Mouse (Mus musculus) regulatory T cell (primary cell): ENCODE results near the gene Tekt1.

Source experiments
- in situ Hi-C: fragments of 300-600 bp; cut with MboI, MseI; formaldehyde crosslinking; loops from one replicate; pipeline ENCODE4 v1.15.1; 2025; ENCODE audit warnings: high pct_unique_total_duplicates

The Tekt1 gene

GRCm38 (mm10) chr11:72389407-72390142, 27.3 kb upstream of the Tekt1 start:
- in situ Hi-C loops, result no loop called here

- in situ Hi-C loops, result no loop called here
These were observed 25.9 kb upstream of the Tekt1 start for GRCm38 (mm10) chr11:72388113-72388529.

DNA sequence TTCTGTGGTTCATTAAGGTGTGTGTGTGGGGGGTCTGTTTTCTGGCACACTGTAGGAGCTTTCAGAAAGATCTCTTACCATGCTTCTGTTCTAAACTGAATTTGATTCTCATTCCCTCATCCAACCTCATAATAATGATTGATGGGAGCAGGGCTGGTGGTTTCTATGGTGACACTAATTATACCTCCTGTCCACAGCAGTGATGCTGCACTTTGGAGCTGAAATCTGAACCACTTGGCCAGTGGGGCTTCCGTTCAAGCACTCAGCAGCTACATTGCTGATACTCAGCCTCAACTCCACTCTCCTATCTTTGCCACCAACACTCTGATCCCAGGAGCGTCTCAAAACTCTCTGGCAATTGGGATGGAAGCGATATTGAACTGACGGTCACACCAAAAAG, 17.1 kb upstream of the Tekt1 start:
- in situ Hi-C loops, result no loop called here

DNA sequence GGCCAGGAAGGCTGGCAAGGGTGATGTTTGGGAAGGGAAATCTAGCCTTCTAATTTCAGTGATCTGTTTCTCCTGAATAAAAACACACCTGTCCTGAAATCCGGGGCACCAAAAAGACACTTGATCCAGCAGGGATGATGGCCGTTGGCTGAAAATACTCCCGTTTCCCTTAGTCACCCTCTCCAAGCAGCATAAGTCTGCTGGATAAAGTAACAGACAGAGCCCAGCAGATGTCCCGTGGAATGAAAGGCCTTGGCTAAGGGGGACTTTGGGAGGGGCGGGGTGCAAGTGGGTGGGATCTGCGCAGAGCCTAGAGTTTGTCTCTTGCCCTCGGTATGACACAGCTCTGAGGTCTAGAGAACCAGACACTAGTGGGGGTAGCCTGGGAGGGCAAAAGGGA, 16.0 kb upstream of the Tekt1 start:
- in situ Hi-C loops, result no loop called here

DNA sequence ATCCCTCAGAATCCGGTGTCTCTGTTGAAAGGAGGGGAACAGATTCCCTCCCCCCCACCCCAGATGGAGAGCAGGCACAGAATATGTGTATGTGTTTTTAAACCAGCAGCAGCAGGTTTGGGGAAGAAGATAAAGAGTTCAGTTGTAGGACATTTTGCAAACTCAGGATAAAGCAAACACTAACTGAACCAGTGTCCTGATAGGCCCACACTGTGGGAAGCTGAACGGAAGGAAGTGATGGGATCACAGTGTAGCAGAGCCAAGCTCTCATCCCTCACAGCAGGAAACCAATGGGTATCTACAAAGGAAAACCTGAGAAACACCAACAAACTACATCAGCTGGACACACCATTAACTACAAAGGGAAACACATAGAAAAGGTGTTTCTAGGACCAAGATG, 14.3 kb upstream of the Tekt1 start:
- in situ Hi-C loops, result no loop called here

DNA sequence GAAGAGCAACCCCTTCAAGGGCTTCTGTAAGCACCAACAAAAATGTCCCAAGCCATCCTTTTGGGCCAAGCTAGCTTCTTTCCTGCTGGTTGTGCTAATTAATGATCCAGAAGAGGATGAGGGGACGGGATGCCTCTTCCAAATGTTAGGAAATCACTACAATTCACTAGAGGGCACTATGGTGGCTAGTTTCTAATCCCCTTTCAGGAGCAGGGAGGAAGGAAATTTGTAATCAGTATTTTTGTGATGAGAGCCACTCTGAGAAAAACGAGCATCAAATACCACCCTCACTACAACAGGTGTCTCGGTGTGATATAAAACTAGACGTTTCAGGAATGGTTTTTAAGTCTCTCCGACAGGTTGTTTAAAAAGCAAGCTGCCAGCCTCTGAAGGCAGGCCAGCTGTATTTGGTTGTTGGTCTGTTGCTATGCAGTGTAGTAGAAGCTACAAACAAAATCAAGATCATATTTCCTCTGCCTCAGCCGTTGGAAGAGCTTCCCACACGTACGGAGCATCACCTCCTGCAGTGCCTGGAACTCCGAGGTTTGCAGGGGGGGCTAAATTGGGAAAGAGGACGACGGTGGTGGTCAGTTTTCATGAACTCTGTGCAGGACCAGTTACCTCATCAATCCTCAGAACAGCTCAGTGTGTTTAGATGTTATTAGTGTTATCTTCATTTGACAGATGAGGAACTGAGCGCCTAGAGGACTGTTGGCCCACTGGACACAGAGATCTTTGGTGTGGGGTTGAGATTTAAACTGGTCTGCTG, 7.8 kb upstream of the Tekt1 start:
- in situ Hi-C loops, result no loop called here

DNA sequence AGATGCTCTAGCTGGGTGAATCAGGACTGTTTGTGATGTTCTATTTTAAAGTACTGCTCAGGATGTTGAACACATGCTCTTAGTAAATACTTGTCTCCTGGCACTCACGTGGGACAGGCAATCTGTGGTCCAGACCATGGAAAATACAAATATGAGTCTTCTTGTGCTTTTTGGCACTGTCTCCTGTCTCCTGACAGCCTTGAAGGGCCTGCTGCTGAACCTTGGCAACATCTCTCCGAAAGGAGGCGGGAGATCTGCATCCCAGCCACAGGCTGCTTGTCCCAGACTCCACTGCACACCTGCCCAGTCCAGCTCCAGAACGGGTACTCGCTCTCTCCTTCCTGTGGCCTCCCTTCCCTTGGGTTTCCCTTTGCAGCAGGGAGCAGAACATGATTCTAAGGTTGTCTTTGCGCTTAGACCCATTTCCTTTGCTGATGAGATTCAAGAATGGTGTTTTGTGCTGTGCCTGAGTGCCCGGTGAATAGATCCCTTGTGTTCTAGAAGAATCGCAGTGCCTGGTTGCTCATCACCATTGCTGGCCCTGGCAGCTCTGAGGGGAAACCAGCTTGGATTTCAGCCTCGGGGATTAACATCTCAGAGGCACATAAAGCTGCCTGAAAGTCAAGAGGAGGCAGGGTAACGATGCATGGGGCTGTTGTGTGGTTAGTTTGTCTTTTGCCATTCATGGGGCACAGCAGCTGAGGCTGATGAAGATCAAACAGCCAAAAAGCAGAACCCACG, 5.9 kb upstream of the Tekt1 start:
- in situ Hi-C loops, result no loop called here

GRCm38 (mm10) chr11:72366126-72366525, 3.9 kb upstream of the Tekt1 start:
- in situ Hi-C loops, result no loop called here

GRCm38 (mm10) chr11:72364526-72364925, 2.3 kb upstream of the Tekt1 start:
- in situ Hi-C loops, result loop anchor here (5.0 kb wide), 1 partner anchor 58 kb away; no protein-coding TSS in a partner anchor

DNA sequence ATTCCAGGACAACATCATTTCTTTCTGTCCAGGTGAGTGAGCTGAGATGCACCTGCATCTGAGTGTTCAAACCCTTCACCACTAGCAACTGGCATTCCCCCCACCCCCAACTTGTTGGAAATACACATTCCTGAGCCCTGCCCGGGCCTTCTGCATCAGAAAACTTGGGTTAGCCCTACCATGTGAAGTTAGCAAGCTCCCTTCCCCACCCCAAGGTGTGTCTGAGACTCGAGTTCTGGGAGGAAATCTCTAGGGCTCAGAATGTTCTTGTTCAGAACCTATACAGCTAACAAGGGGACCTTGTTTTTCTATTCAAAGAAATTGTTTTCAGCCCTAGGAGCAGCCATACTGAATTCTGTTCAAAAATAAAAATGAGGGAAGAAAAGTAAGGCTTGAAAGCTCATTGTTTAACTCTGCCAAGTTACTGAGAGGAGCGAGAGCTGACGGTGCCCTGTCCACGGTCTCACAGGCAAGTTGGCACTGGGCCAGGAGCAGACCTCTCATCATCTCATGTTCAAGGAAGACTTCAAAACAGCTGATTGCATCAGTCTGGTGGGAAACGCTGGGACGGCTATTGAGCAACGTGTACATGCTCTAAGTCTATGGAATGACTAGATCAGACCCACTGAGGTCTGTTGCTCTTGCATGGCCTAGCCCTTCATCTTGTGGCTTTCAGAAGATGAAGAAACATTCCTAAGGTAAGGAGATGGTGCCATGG, 1.4 kb upstream of the Tekt1 start:
- in situ Hi-C loops, result loop anchor here (5.0 kb wide), 1 partner anchor 59 kb away; no protein-coding TSS in a partner anchor

- in situ Hi-C loops, result loop anchor here (5.0 kb wide), 1 partner anchor 61 kb away; no protein-coding TSS in a partner anchor
These were observed 576 bp downstream of the Tekt1 start for GRCm38 (mm10) chr11:72361385-72362346.

GRCm38 (mm10) chr11:72354971-72355728, 7.1 kb downstream of the Tekt1 start:
- in situ Hi-C loops, result no loop called here

DNA sequence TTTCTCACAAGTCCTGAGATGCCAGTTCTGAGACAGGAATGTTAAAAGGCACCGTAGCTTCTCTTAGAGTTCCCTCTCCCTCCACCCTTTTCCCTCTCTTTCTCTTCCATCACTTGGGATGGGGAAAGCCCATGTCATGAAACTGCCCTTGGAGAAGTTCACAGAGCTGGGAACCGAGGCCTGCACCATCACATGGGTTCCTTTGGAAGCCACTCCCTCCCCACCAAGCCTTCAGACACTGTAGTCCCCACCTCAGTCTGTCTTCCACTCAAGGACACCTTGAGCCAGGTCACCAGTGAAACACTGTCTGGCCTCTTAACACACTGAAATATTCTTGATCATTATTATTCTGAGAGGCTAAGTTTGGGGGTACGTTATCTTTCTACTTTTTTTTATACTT, 9.1 kb downstream of the Tekt1 start:
- in situ Hi-C loops, result no loop called here

- in situ Hi-C loops, result no loop called here
These were observed 10.0 kb downstream of the Tekt1 start for GRCm38 (mm10) chr11:72352272-72352671.

DNA sequence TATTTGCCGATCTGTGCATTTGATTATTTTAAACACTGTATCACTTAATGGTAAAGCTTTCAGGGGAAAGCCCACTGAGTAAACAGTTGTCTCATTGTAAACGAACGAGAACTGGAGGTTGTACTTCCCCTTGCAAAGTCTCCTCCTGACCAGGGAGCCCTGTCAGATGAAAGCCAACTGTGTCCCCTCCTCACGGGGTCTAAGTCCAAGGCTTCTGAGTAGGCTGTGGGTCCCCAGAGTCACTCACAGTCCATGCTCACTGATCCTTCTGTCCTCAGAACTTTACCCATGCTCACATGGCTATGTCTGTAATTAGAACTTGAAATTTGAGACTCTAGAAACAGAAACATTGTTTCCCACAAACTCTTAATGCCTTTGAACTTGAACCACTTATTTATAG, 12.6 kb downstream of the Tekt1 start:
- in situ Hi-C loops, result loop anchor here (5.0 kb wide), 1 partner anchor 102 kb away; no protein-coding TSS in a partner anchor

GRCm38 (mm10) chr11:72349016-72349415, 13.2 kb downstream of the Tekt1 start:
- in situ Hi-C loops, result loop anchor here (5.0 kb wide), 1 partner anchor 102 kb away; no protein-coding TSS in a partner anchor

GRCm38 (mm10) chr11:72348563-72348962, 13.7 kb downstream of the Tekt1 start:
- in situ Hi-C loops, result loop anchor here (5.0 kb wide), 1 partner anchor 101 kb away; no protein-coding TSS in a partner anchor

- in situ Hi-C loops, result no loop called here
These were observed 17.8 kb downstream of the Tekt1 start for GRCm38 (mm10) chr11:72344486-72344885.

DNA sequence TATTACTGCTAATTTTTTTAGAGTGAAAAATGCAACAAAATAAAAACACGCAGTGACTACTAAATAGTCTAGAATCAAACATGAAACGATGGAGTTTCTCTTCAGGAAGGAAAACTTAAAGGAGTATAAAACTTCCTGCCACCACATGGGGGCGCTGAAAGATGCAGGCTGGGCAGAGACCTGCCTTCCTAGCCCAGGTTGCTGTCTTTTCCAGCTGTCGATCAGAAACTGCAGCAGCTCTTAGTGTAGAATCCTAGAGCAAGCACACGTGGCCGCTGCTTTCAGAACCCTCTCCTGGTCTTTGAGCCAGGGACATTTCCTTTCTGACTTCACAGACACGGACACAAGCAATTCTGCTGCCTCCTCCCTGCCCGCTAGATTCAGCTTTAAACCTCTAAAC, 18.3 kb downstream of the Tekt1 start:
- in situ Hi-C loops, result no loop called here
